Mouse (Mus musculus): ENCODE measurements at regions not wholly inside any gene's neighbourhood (a gene's known extent, or its start where the extent isn't known, plus 50 kb on each side); places are given as distances from the start of the nearest gene placed in this dataset.

GRCm38 (mm10) chr12:79989582-79990110, 123.2 kb downstream of the Zfp36l1 start:
- no peak for TF ChIP-seq POLR2AphosphoS5 (IDR thresholded peaks at IDR 0.05; ENCODE audit: insufficient replicate concordance, low read depth, low read length)
- no peak for TF ChIP-seq GATA2 (IDR thresholded peaks at IDR 0.05; ENCODE audit: borderline replicate concordance, low read depth, low read length)
- TF ChIP-seq TAL1 (conservative IDR thresholded peaks at IDR 0.05; ENCODE audit: low read depth, low read length): no peak
- TF ChIP-seq CTCF (IDR thresholded peaks at IDR 0.05; ENCODE audit: low read depth, low read length): no peak
- no peak for TF ChIP-seq GATA1 (IDR thresholded peaks at IDR 0.05; ENCODE audit: borderline replicate concordance, low read length)
- Histone ChIP-seq H3K4me3 (ENCODE audit: low read depth, low read length) (no peak overlapping the region), H3K4me1 (ENCODE audit: insufficient read depth, low read depth, low read length) (peaks cover 90% of the 10 kb centered on the region), H3K9me3 (replicated peaks) (no peaks in the 10 kb centered on the region), H3K36me3 (replicated peaks) (no peaks in the 10 kb centered on the region), H3K27me3 (ENCODE audit: insufficient read depth, low read length) (no peaks in the 10 kb centered on the region)
- ATAC-seq (ENCODE audit: extremely low read depth, insufficient number of reproducible peaks, low FRiP score, poor library complexity, severe bottlenecking) (no peak), DNase-seq (ENCODE audit: low spot score) (no peak)

GRCm38 (mm10) chr12:79988401-79989358, 124.1 kb downstream of the Zfp36l1 start:
- Histone ChIP-seq H3K4me3 (ENCODE audit: low read depth, low read length) (peak overlapping the region; percentile 38; the same call in 1 of the 2 replicates), H3K27me3 (ENCODE audit: insufficient read depth, low read length) (no peaks in the 10 kb centered on the region), H3K36me3 (replicated peaks) (no peaks in the 10 kb centered on the region), H3K9me3 (replicated peaks) (no peaks in the 10 kb centered on the region), H3K4me1 (ENCODE audit: insufficient read depth, low read depth, low read length) (peaks cover 90% of the 10 kb centered on the region)
- peak; percentile 77 for ATAC-seq (ENCODE audit: extremely low read depth, insufficient number of reproducible peaks, low FRiP score, poor library complexity, severe bottlenecking)
- peak; percentile 83 for DNase-seq (ENCODE audit: low spot score)
- peak; percentile 81 for TF ChIP-seq TAL1 (conservative IDR thresholded peaks at IDR 0.05; ENCODE audit: low read depth, low read length)
- no peak for TF ChIP-seq CTCF (IDR thresholded peaks at IDR 0.05; ENCODE audit: low read depth, low read length)

- TF ChIP-seq POLR2AphosphoS5 (IDR thresholded peaks at IDR 0.05; ENCODE audit: insufficient replicate concordance, low read depth, low read length): no peak
- TF ChIP-seq TAL1 (conservative IDR thresholded peaks at IDR 0.05; ENCODE audit: low read depth, low read length): no peak
- TF ChIP-seq GATA2 (IDR thresholded peaks at IDR 0.05; ENCODE audit: borderline replicate concordance, low read depth, low read length): no peak
- no peak for TF ChIP-seq GATA1 (IDR thresholded peaks at IDR 0.05; ENCODE audit: borderline replicate concordance, low read length)
- no peak for TF ChIP-seq CTCF (IDR thresholded peaks at IDR 0.05; ENCODE audit: low read depth, low read length)
- H3K36me3 ChIP-seq (replicated peaks): no peaks in the 10 kb centered on the region
- peak overlapping the region; percentile 27; the same call in 1 of the 2 replicates for H3K4me3 ChIP-seq (ENCODE audit: low read depth, low read length)
- H3K4me1 ChIP-seq (ENCODE audit: insufficient read depth, low read depth, low read length): peaks cover 91% of the 10 kb centered on the region
- no peak for DNase-seq (ENCODE audit: low spot score)
- no peaks in the 10 kb centered on the region for H3K9me3 ChIP-seq (replicated peaks)
- no peak for ATAC-seq (ENCODE audit: extremely low read depth, insufficient number of reproducible peaks, low FRiP score, poor library complexity, severe bottlenecking)
- no peaks in the 10 kb centered on the region for H3K27me3 ChIP-seq (ENCODE audit: insufficient read depth, low read length)
Measured at GRCm38 (mm10) chr12:79986241-79986976, 126.4 kb downstream of the Zfp36l1 start.

GRCm38 (mm10) chr12:79984985-79985747, 127.6 kb downstream of the Zfp36l1 start:
- Histone ChIP-seq H3K27me3 (ENCODE audit: insufficient read depth, low read length) (no peaks in the 10 kb centered on the region), H3K9me3 (replicated peaks) (no peaks in the 10 kb centered on the region), H3K4me1 (ENCODE audit: insufficient read depth, low read depth, low read length) (peaks cover 91% of the 10 kb centered on the region), H3K4me3 (ENCODE audit: low read depth, low read length) (no peak overlapping the region; the same call in 1 of the 2 replicates), H3K36me3 (replicated peaks) (no peaks in the 10 kb centered on the region)
- peak; percentile 60 for ATAC-seq (ENCODE audit: extremely low read depth, insufficient number of reproducible peaks, low FRiP score, poor library complexity, severe bottlenecking)
- 0 out of 2 replicates have a peak, but pooled peaks have one; percentile 25 for TF ChIP-seq TAL1 (conservative IDR thresholded peaks at IDR 0.05; ENCODE audit: low read depth, low read length)
- TF ChIP-seq GATA2 (IDR thresholded peaks at IDR 0.05; ENCODE audit: borderline replicate concordance, low read depth, low read length): no peak
- peak; percentile 47 for DNase-seq (ENCODE audit: low spot score)

- peaks cover 89% of the 10 kb centered on the region for H3K4me1 ChIP-seq (ENCODE audit: insufficient read depth, low read depth, low read length)
- H3K36me3 ChIP-seq (replicated peaks): no peaks in the 10 kb centered on the region
- H3K27me3 ChIP-seq (ENCODE audit: insufficient read depth, low read length): no peaks in the 10 kb centered on the region
- TF ChIP-seq GATA1 (IDR thresholded peaks at IDR 0.05; ENCODE audit: borderline replicate concordance, low read length) (no peak), POLR2AphosphoS5 (IDR thresholded peaks at IDR 0.05; ENCODE audit: insufficient replicate concordance, low read depth, low read length) (no peak), TAL1 (conservative IDR thresholded peaks at IDR 0.05; ENCODE audit: low read depth, low read length) (no peak), GATA2 (IDR thresholded peaks at IDR 0.05; ENCODE audit: borderline replicate concordance, low read depth, low read length) (no peak), CTCF (IDR thresholded peaks at IDR 0.05; ENCODE audit: low read depth, low read length) (no peak)
- no peak overlapping the region; the same call in 1 of the 2 replicates for H3K4me3 ChIP-seq (ENCODE audit: low read depth, low read length)
- 0 out of 2 replicates have a peak, but pooled peaks cover 2% of the 10 kb centered on the region for H3K9me3 ChIP-seq (replicated peaks)
- ATAC-seq (ENCODE audit: extremely low read depth, insufficient number of reproducible peaks, low FRiP score, poor library complexity, severe bottlenecking) (no peak), DNase-seq (ENCODE audit: low spot score) (no peak)
Measured at GRCm38 (mm10) chr12:79984025-79984790, 128.6 kb downstream of the Zfp36l1 start.
